Mouse (Mus musculus) embryonic facial prominence, embryonic 14.5 days (tissue): Measurements from ENCODE around the gene Golt1a. TPM values are rescaled to one million over a fixed set of nuclear protein-coding genes. Genes with fewer than 3 reads are reported as not detected.

Experiments used
- ATAC-seq: fragments of 200-750 bp; cut with Nextera tagmentation; 2 replicates; pipeline ENCODE4 v1.8.0; 2017; ENCODE audit warnings: low read depth, moderate number of reproducible peaks, moderate TSS enrichment
- DNase-seq: peaks from one replicate; pipeline ENCODE4 v3.0.0-alpha.2; 2015; ENCODE audit warnings: low spot score
- H3K27ac ChIP-seq: fragments of 300-500 bp; sonication (generic); replicated peaks from 2 replicates; pipeline ENCODE4 v1.5.1; 2014; ENCODE audit warnings: low read depth, mild to moderate bottlenecking, low read length, moderate library complexity
- H3K27me3 ChIP-seq: fragments of 300-500 bp; sonication (generic); replicated peaks from 2 replicates; pipeline ENCODE4 v1.6.1; 2014; ENCODE audit warnings: low read length; ENCODE audit not compliant: control insufficient read depth, insufficient read depth
- H3K36me3 ChIP-seq: fragments of 300-500 bp; sonication (generic); 2 replicates; pipeline ENCODE4 v1.6.1; 2014; ENCODE audit warnings: low read length, mixed read lengths; ENCODE audit not compliant: control insufficient read depth, insufficient read depth
- H3K4me1 ChIP-seq: fragments of 300-500 bp; sonication (generic); 2 replicates; pipeline ENCODE4 v1.6.1; 2014; ENCODE audit warnings: antibody characterized with exemption, low read length; ENCODE audit not compliant: control insufficient read depth, insufficient read depth
- H3K4me2 ChIP-seq: fragments of 300-500 bp; sonication (generic); 2 replicates; pipeline ENCODE4 v1.6.1; 2014; ENCODE audit warnings: low read depth, mild to moderate bottlenecking, low read length, moderate library complexity, mixed read lengths
- H3K4me3 ChIP-seq: fragments of 300-500 bp; sonication (generic); 2 replicates; pipeline ENCODE4 v1.5.1; 2014; ENCODE audit warnings: low read depth, mild to moderate bottlenecking, low read length
- H3K9ac ChIP-seq: fragments of 300-500 bp; sonication (generic); 2 replicates; pipeline ENCODE4 v1.6.1; 2014; ENCODE audit warnings: low read depth, mild to moderate bottlenecking, low read length, moderate library complexity, mixed read lengths
- H3K9me3 ChIP-seq: fragments of 300-500 bp; sonication (generic); 2 replicates; pipeline ENCODE4 v1.6.1; 2016; ENCODE audit warnings: low read length; ENCODE audit not compliant: control insufficient read depth
- WGBS: fragments of 180-500 bp; shearing (Covaris S2); extraction: QIAGEN DNeasy Blood & Tissue Kit; methylation state at CpG from one replicate; pipeline ENCODE4 v1.1.7; 2014; 5-methylcytosine and 5-hydroxymethylcytosine counted together
- polyA plus RNA-seq: library from polyadenylated mRNA; unstranded; fragments of >200 nt; fragmentation: Nextera tagmentation; extraction: Ambion mirVana; gene quantifications from 2 replicates; pipeline ENCODE4 v1.2.1, GENCODE M21; 2014

The Golt1a gene
- polyA plus RNA-seq, 1 experiment from 2014 or later = not detected

- Histone ChIP-seq H3K9me3 (no peaks in the 10 kb centered on the region), H3K27me3 (no peaks in the 10 kb centered on the region), H3K36me3 (no peaks in the 10 kb centered on the region), H3K4me3 (no peak overlapping the region), H3K4me2 (no peak overlapping the region), H3K9ac (no peak overlapping the region), H3K4me1 (no peaks in the 10 kb centered on the region), H3K27ac (no peak overlapping the region)
- no peak for DNase-seq
- 39% methylated on average over 6 of the region's 6 CpGs for WGBS
- ATAC-seq = no peak
Observed at GRCm38 (mm10) chr1:133270336-133270735, 39.3 kb upstream of the Golt1a start.

DNA sequence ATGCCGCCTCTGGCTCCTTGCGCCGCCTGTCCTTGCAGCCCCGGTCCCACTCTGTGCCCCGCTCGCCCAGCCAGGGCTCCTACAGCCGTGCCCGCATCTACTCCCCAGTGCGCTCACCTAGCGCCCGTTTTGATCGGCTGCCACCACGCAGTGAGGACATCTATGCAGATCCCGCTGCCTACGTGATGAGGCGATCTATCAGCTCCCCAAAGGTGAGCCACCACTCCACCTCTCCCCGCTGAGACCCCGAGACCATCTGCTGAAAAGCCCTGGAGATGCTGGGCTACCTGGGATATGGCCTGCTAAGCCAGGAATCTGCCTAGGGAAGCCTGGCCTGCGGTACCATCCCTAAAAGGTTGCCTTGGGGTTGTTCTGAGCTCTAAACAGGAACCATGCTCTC lies 35.4 kb upstream of the Golt1a start:
- H3K4me1 ChIP-seq = no peaks in the 10 kb centered on the region
- H3K4me3 ChIP-seq = no peak overlapping the region
- H3K36me3 ChIP-seq = no peaks in the 10 kb centered on the region
- H3K9ac ChIP-seq = no peak overlapping the region
- H3K27me3 ChIP-seq = no peaks in the 10 kb centered on the region
- DNase-seq = no peak
- no peak overlapping the region for H3K27ac ChIP-seq
- 88% methylated on average over 19 of the region's 19 CpGs for WGBS
- H3K4me2 ChIP-seq = no peak overlapping the region
- no peaks in the 10 kb centered on the region for H3K9me3 ChIP-seq
- no peak for ATAC-seq

- Histone ChIP-seq H3K36me3 (no peaks in the 10 kb centered on the region), H3K27ac (no peak overlapping the region), H3K9me3 (no peaks in the 10 kb centered on the region), H3K4me1 (no peaks in the 10 kb centered on the region), H3K9ac (no peak overlapping the region), H3K27me3 (no peaks in the 10 kb centered on the region), H3K4me3 (no peak overlapping the region), H3K4me2 (no peak overlapping the region)
- no peak for DNase-seq
- no peak for ATAC-seq
- WGBS = 69% methylated on average over 5 of the region's 5 CpGs
Observed at GRCm38 (mm10) chr1:133276983-133277382, 32.6 kb upstream of the Golt1a start.

GRCm38 (mm10) chr1:133278539-133278938 lies 31.1 kb upstream of the Golt1a start:
- DNase-seq = no peak
- Histone ChIP-seq H3K9ac (no peak overlapping the region; the same call in 1 of the 2 replicates), H3K27me3 (no peaks in the 10 kb centered on the region), H3K4me2 (no peak overlapping the region), H3K36me3 (no peaks in the 10 kb centered on the region), H3K4me1 (no peaks in the 10 kb centered on the region), H3K27ac (no peak overlapping the region), H3K9me3 (no peaks in the 10 kb centered on the region), H3K4me3 (no peak overlapping the region)
- 71% methylated on average over 6 of the region's 6 CpGs for WGBS
- no peak for ATAC-seq

DNA sequence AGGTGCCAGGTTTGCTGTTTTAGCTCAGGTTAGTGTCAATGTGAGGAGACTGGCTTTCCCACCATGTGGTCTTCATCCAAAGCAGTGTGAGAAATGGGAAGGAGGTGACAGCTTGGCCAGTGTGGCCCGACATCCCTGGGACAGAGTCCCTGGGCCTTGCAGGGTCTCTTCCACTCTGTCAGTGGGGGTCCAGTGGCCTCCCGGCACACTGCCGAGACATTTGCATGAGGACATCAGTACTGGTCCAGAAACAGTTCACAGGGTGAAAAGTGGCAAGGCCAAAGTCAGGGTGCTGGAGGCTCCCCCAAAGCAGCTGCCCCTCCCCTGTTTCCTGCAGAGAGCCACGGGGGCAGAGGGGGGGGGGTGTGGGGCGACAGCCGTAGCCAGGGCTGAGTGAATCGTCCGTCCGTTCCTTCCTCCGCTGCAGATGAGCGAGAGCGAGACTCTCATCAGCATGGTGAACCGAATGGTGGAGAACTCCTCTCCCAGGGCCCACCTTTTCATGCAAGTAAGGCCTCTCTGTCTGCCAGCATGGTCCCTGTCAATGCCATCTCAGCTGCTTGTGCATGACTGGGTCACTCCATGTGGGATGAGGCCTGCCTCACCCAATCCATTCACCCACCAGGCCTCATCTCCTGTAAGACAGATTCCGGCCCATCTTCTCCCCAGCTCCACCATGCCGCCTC lies 30.5 kb upstream of the Golt1a start:
- H3K36me3 ChIP-seq = no peaks in the 10 kb centered on the region
- H3K4me2 ChIP-seq = no peak overlapping the region
- H3K4me1 ChIP-seq = no peaks in the 10 kb centered on the region
- no peak for DNase-seq
- H3K27ac ChIP-seq = no peak overlapping the region
- no peak overlapping the region for H3K4me3 ChIP-seq
- no peak overlapping the region for H3K9ac ChIP-seq
- ATAC-seq = no peak
- no peaks in the 10 kb centered on the region for H3K27me3 ChIP-seq
- no peaks in the 10 kb centered on the region for H3K9me3 ChIP-seq
- 81% methylated on average over 11 of the region's 15 CpGs for WGBS

- DNase-seq (no peak), ATAC-seq (no peak)
- H3K36me3 ChIP-seq = no peaks in the 10 kb centered on the region
- 75% methylated on average over 11 of the region's 11 CpGs for WGBS
- no peak overlapping the region for H3K4me2 ChIP-seq
- no peaks in the 10 kb centered on the region for H3K27me3 ChIP-seq
- no peak overlapping the region for H3K27ac ChIP-seq
- no peak overlapping the region for H3K4me3 ChIP-seq
- H3K9me3 ChIP-seq = no peaks in the 10 kb centered on the region
- no peak overlapping the region for H3K9ac ChIP-seq
- H3K4me1 ChIP-seq = no peaks in the 10 kb centered on the region
Observed at GRCm38 (mm10) chr1:133279632-133280093, 29.9 kb upstream of the Golt1a start.

- 89% methylated on average over 2 of the region's 2 CpGs for WGBS
Observed at GRCm38 (mm10) chr1:133280537-133280936, 29.1 kb upstream of the Golt1a start.

GRCm38 (mm10) chr1:133285907-133286306 lies 23.7 kb upstream of the Golt1a start:
- no peaks in the 10 kb centered on the region for H3K27me3 ChIP-seq
- H3K27ac ChIP-seq = no peak overlapping the region
- no peak overlapping the region for H3K9ac ChIP-seq
- no peaks in the 10 kb centered on the region for H3K36me3 ChIP-seq
- H3K4me1 ChIP-seq = no peaks in the 10 kb centered on the region
- no peak for DNase-seq
- no peaks in the 10 kb centered on the region for H3K9me3 ChIP-seq
- ATAC-seq = no peak
- no peak overlapping the region for H3K4me3 ChIP-seq
- 84% methylated on average over 6 of the region's 7 CpGs for WGBS
- H3K4me2 ChIP-seq = no peak overlapping the region

More at GRCm38 (mm10) chr1:133280537-133280936, 29.1 kb upstream of the Golt1a start:
- Histone ChIP-seq H3K27ac (no peak overlapping the region), H3K36me3 (no peaks in the 10 kb centered on the region), H3K4me1 (no peaks in the 10 kb centered on the region), H3K9ac (no peak overlapping the region), H3K4me3 (no peak overlapping the region), H3K4me2 (no peak overlapping the region), H3K27me3 (no peaks in the 10 kb centered on the region), H3K9me3 (no peaks in the 10 kb centered on the region)
- no peak for ATAC-seq
- no peak for DNase-seq

GRCm38 (mm10) chr1:133287051-133287450 lies 22.5 kb upstream of the Golt1a start:
- no peak for ATAC-seq
- Histone ChIP-seq H3K27ac (no peak overlapping the region), H3K27me3 (no peaks in the 10 kb centered on the region), H3K9ac (no peak overlapping the region), H3K4me3 (no peak overlapping the region), H3K36me3 (no peaks in the 10 kb centered on the region), H3K4me1 (no peaks in the 10 kb centered on the region), H3K4me2 (no peak overlapping the region), H3K9me3 (no peaks in the 10 kb centered on the region)
- DNase-seq = no peak
- WGBS = 82% methylated on average over 4 of the region's 4 CpGs
